Comparison of ENCODE assay signal across 14 mouse cellular contexts in the genomic region with DNA sequence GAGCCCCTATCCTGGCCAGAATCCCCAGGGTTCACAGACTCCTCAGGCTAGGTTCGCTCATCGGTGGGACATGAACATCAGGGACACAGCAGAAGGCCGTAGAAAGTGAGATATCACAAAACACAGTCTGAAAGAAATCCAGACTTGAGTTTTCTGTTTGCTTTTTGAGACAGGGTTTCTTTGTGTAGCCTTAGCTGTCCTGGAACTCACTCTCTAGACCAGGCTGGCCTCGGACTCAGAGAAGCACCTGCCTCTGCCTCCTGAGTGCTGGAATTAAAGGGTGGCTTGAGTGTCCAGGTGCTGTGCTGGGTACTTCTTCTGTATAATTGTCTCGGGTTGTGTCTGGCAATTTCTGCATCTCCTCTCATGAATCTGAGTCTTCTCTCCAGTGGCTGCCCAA.
"Had no signal": no experiment of that assay in that cellular context is flagged by ENCODE, and none has a peak within 500 bp of the region (broad histone marks: within the 10 kb centered on the region; RNA-seq: fewer than 3 reads in every experiment).

No protein-coding gene starts in this region.

- H3K4me3 ChIP-seq: megakaryocyte, embryonic 14.5 days; midbrain, embryonic 12.5 days; midbrain, embryonic 15.5 days; neural tube, embryonic 12.5 days; stomach, embryonic 15.5 days had no signal

- H3K4me1 ChIP-seq: stomach, embryonic 15.5 days had no signal

- H3K27me3 ChIP-seq: megakaryocyte, embryonic 14.5 days; midbrain, embryonic 12.5 days; midbrain, embryonic 15.5 days; neural tube, embryonic 12.5 days; stomach, embryonic 15.5 days had no signal

- ATAC-seq: midbrain, embryonic 15.5 days had no signal

- H3K27ac ChIP-seq: midbrain, embryonic 12.5 days; midbrain, embryonic 15.5 days; neural tube, embryonic 12.5 days; stomach, embryonic 15.5 days; stomach, postnatal 0 days had no signal

- H3K9ac ChIP-seq: lung, embryonic 14.5 days; midbrain, embryonic 12.5 days; midbrain, embryonic 15.5 days; neural tube, embryonic 12.5 days; stomach, embryonic 15.5 days had no signal

- DNase-seq: lung, adult 18-20 months; lung, embryonic 14.5 days; lung, postnatal 10 days; lung, postnatal 4 days; right cerebral cortex, postnatal 14 days; thymus, adult 2 months; thymus, postnatal 25 days; thymus, postnatal 4 days had no signal

- H3K36me3 ChIP-seq: midbrain, embryonic 12.5 days; midbrain, embryonic 15.5 days; neural tube, embryonic 12.5 days; stomach, embryonic 15.5 days had no signal
